Mouse (Mus musculus) erythroid progenitor cell, adult 5-6 weeks (primary cell): ENCODE results near the gene Mymx. TPM values are rescaled to one million over a fixed set of nuclear protein-coding genes. Genes with fewer than 3 reads are reported as not detected.

Source experiments
- ATAC-seq: replicated peaks from 2 replicates; pipeline ENCODE4 v1.8.0; 2016; ENCODE audit warnings: moderate number of reproducible peaks, mild to moderate bottlenecking, moderate TSS enrichment, inconsistent platforms; ENCODE audit not compliant: poor library complexity, low FRiP score, severe bottlenecking
- total RNA-seq, 2 experiments: library from RNA; stranded (forward) in 1 of 2; stranded (reverse) in 1 of 2; fragments of 150-400 nt in 1 of 2; fragments of 186-747, 209-891 nt in 1 of 2; gene quantifications; 2 replicates each; pipeline versions ENCODE4 v1.2.3 to v1.2.4; 2015 to 2017; ENCODE audit warnings: low replicate concordance in 2 of 2

Mymx gene
- total RNA-seq, 2 experiments from 2014 or later, result not detected

DNA sequence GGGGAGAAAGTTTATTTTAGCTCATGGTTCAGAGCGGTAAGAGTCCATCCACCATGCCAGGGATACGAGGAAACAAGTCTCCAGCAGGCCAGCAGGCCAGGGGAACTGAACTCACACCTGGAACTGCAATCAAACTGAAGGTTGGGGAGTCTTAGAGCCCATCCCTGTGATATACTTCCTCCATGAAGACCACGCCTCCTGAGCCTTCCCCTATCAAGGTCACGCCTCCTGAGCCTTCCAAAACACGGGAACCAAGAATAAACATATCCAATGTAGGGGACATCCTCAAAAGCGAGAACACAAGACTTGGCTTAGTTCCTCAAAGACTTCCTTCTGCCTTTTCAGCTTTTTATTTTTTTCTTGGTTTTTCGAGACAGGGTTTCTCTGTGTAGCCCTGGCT lies 11.0 kb upstream of the Mymx start:
- ATAC-seq, result no peak

DNA sequence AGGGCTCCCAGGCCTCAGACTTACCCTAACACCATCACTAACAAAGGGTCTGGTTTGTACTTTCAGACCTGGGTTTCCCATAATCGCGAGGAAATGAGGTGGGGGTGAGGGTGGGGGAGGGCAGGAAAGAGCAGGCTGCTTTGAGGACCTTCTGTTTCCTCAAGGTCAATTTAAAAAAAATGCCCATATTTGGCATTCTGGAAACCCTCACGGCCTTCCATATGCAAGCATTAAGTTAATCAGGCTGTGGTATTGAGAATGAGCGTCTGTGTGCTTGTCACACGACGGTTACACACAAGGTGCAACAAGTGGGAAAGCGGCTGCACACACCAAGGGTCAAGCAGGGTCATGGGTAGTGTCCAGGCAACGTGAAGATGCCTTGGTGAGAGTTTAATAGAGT lies 10.1 kb upstream of the Mymx start:
- ATAC-seq, result no peak

DNA sequence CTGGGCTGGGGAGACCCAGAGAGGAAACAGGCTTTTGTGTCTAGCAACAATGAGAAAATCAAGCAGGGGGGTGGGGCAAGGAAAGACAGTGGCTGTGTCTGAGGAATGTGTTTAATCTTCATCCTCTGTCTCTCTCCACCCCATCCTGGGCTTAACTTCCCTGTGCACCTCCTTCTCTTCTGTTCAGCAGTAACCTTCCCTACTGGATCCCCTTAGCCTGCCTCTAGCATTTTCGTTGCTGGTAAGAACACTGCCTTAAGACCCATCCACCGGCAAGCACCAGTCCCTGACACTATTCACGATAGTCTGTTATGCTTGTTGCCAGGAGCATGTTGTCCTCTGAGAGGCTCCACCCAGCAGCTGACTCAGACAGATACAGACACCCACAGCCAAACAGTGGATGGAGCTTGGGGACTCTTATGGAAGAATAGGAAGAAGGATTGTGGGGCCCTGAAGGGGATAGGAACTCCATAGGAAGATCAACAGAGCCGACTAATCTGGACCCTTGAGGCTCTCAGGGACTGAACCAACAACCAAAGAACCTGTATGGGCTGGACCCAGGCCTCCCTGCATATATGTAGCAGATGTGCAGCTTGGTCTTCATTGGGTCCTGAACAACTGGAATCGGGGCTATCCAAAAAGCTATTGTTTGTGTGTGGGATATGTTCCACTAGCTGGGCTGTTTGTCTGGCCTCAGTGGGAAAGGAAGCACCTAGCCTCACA lies 8.4 kb upstream of the Mymx start:
- ATAC-seq, result no peak

DNA sequence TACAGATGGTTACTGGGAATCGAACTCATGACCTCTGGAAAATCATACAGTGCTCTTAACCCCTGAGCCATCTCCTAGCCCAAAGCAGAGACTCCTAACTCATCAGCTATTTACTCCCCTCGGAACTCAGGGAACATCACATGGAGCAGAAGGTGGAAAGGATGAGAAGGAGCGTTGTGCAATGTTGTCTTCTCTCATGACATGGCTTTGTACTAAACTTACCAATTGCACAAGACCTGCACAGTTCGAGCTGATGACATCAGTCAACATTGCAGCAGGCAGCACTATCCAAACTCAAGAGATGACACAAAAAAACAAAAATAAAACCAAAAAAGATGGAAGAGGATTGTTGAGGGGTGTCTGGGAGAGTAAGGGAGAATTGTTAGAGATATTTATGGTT lies 6.5 kb upstream of the Mymx start:
- ATAC-seq, result no peak

DNA sequence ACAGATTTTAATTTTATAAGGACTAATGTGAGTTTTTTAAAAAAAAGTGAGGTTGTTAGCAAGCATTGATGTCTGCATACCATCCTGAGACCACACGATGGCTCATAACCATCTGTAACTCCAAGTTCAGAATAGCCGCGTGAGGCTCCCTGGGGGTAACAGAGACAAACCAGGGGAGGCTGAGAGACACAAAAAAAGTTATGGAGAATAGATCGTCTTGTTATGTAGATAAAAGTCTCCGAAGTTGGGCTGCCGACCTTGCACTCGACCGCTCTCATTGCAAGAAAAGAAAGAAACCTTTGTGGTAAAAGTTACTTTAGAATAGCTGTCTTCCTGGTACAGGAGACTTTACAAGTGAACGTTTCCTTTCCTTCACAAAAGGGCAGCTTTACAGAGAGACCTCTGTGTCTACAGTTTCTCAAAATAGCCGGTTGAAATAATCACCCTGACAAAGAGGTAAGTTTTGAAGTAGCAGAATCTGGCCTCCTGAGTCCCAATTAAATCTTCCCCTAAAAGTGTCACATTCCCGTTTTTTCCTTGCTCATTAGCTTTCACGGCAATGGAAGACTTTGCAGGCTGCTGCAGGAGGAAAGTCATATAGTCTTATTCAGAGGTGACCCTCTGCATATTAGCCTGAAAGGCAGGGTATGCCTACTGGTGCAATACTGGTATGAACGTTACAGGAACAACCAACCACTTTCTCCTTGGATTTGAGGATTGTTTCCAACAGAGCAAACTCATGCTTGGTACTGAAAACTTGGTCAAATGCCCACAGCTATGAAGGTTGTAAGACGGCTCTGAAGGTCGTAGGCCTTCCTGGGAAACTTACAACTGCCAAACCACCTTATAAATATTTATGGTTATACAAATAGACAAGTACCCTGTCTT lies 5.3 kb upstream of the Mymx start:
- no peak for ATAC-seq

DNA sequence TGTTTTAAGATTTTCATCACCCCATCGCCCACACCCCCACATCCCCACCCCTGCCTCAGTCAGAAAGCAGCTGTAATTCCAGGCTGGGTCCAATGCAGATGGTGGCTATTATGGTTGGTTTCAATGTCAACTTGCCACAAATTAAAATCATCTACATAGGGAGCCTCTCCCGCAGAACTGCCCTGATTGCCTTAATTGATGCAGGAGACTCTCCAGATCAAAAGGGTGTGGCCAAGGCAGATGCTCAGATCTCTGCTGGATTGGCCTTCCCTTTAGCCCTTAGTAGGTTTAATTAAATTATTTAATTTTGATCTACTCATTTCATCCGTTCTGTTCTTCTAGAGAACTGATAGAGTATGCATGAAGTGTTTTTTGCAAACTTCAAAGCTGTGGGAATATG lies 1.1 kb upstream of the Mymx start:
- no peak for ATAC-seq

DNA sequence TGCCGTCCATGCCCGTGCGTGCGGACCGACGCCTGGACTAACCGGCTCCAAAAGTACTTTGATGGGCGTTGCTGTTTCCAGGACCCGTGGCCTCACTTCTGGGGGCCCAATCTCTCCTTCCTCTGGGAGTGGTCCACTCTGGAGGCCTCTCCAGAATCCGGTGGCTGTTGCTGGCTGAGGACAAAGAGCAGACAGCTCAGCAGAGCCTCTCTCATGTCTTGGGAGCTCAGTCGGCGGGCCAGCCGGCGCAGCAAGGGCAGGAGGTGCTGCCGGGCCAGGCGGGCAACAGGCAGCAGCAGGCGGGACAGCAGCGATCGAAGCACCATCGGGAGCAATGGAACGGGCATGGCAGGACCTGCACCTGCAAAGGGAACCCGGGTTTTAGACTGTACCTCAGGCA lies 577 bp downstream of the Mymx start:
- ATAC-seq, result no peak

DNA sequence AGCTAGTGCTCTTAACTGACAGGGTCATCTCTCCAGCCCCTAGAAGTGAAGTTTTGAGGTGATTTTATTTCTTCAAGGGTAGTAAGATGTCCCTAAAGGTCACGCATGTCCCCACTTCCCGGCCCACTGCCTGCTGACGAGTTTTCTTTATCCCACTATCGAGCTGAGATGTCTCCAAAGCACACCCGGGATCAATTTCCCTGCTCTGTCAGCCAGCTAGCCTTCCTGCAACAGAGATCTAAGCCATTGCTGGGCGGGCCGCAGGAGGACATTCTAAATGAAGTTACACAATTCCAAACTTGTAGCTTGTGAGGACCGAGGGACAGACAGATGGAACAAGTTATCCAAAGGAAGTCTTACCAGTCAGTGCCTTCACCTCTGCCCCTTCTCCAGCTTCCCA lies 1.6 kb downstream of the Mymx start:
- ATAC-seq, result no peak

DNA sequence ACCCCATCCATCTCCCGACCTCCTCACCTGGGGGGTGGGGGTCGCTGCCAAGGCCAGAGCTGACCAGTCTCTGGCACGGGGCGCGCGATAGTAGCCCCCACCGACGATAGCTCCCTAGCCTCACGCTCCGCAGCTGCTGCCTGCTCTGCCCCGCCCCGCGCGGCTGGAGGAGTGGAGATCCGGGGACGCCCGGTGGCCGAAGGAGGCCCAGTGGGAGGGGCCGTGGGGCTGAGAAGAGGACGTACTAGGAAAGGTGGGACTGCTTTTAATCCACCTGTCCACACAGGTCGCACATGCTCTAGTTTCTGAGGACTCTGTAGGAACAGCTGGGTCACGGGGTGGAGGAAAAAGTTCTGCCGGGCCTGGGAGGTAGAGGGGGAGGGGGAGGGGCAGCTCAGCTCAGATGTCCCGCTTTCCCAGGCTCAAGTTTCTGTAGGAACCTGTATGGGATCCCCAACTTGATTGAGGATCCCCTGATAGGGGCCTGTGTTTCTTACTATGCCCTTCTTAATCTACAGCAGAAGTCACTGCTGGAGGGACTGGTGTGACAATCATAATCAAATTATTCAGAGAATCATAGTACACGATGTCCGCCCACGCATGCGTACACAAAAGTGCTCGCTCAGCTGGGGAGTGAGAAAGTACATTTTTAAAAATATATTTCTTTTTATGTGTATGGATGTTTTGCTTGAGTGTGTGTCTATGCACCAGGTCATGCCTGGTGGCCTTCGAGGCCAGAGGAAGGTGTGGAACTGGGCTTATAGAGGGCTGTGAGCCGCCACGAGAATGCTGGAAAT lies 2.3 kb downstream of the Mymx start, which contains the start of gene Slc29a1:
Gene Slc29a1, minus strand, starts transcription at position 161 of the 797 bp plus-strand sequence.
- no peak for ATAC-seq

DNA sequence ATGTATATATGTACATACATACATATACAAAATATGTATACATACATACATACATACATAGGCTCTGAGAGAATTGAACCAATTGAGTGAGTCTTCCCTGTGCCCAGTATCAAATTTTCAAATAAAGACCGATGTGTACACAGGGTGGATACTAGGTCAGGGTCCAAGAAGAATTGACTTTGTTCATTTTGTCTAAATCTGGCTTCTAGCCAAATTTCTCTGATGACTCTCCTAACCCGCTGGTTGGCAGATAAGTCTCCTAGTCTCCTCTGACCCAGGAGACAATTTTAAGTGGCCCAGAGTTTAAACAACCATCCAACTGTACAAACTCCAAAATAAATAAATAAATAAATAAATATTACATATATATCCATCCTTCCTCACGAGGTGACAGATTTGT lies 3.0 kb downstream of the Mymx start:
- ATAC-seq, result no peak

DNA sequence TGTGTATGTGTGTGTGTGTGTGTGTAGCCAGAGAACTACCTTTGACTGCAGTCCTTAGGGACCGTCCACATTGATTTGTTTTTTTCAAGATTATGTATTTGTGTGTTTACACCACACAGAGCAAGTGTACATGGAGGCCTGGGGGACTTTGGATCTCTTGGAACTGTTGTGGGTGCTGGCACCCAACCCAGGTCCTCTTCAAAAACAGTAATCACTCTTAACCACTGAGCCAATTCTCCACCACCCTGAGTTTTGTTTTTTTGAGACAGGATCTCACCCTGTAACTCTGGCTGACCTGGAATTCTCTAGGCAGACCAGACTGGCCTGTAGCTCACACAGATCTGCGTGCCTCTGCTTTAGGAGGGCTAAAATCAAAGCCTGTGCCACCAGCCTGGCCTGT lies 3.5 kb downstream of the Mymx start:
- ATAC-seq, result no peak

DNA sequence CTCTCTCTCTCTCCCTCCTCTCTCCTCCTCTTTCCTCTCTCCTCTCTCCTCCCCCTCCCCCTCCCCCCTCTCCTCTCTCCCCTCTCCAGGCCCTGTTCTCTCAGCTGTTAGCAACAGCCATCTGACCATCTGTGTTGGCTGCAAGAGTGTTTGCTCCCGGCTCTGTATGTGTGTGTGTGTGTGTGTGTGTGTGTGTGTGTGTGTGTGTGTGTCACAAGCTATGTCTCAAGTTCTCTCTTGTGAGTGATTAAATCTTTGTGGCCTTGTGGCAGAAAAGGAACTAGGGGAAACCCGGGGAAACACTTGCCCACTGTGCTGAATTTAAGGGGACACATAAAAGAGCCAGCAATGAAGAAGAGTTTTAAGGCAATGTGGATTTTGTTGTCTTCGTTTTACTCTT lies 4.1 kb downstream of the Mymx start:
- ATAC-seq, result no peak

DNA sequence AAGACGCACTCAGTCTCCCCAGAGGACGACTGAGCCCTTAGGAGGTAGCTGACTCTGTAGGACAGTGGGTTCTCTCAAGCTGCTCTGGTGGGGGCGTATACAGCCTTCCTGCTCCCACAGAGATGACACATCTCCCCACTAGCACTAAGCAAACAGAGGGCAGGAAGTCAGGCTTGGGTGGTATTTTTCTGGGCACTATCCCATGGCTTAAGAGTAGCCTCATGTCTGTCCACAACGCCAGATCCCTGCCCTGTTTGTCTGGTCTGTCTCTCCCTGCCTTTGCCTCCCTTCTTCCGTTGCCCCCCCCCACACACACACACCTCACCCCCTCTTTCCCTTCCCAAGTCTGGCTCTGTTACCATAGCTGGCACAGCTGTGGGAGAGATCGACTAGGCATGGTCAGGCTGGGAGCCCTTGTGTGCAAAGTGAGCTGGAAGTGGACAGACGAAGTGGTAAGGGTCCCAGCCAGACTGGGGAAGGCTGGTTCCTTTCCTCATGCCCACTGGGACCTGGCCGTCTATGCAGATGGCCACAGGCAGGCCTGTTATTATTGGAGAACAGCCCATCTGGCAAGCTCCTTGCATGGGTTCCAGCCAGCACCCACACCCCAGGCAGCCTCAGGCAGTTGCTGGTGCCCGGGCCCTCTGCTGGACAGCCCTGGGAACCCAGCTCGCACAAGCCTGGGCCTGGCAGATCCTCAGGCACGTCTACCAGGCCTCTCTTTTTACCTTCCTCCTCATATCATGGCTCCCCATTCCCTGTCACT lies 5.1 kb downstream of the Mymx start:
- ATAC-seq, result peak; percentile 56

DNA sequence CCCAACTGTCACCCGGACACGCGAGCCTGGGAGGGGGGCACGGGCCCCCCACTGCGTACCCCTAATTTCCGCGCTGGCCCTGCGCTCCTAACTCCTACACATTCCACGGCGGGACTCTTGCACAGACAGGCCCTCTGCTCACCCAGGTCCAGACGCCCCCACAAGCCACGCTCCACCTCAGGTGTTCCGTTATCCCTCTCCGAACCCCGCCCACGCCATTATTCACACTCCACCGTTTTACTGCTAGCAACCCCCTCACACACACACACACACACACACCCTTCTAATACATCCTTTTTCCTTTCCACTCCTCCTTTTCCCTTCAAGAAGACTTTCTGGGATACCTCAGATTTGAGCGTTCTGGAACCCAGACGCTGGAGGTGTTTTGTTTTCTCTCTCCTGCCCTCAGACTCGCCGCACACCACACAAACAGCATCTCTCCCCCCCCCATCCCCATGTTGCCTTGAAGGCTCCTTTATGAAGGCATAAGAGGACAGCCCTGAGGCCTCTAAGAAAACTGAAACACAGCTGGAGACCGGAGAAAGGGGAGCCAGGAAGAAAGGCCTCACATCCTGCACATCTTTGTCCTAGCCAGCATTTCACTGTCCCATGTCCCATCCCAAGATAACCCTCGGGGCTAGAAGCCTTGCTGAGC lies 6.0 kb downstream of the Mymx start:
- no peak for ATAC-seq

DNA sequence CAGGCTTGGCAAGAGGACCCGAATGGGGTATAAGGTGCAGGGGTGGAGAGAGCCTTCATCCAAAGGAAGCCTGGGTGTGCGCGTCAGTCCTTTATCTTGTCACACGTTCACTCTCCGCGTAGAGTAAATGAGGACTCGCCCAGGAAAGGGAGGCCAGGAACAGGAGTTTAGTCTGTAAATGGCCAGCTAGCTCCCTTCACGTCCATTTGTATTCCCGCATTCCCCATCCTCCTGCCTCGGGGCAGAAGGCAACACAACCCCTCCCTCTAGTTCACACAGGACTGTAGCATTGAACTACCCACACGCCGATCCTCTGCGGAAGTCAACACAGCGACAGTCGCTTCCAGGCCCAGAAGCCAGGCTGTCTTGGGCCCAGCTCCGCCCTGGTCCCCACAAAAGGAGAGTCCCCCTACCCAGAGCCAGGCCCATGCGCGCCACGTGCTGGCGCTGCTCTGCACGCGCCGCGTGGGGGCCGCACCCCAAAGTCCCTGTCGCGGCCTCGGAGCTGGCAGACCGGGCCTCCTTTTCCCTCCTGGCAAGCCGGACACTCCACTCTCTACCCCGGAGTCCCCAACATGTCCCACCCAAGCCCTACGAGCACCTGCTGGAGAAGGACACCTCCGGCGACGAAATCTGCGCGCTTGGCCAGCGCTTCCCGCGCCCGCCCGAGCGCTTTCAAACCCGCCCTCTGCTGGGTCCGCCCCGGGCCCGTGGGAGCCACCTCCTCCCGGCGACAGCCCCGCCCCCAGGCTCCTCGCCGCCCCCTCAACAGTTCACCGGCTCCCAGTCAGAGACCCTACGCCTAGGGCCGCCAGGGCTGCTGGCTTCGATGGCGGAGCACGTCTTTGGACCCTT lies 6.8 kb downstream of the Mymx start:
- peak; percentile 61 for ATAC-seq

DNA sequence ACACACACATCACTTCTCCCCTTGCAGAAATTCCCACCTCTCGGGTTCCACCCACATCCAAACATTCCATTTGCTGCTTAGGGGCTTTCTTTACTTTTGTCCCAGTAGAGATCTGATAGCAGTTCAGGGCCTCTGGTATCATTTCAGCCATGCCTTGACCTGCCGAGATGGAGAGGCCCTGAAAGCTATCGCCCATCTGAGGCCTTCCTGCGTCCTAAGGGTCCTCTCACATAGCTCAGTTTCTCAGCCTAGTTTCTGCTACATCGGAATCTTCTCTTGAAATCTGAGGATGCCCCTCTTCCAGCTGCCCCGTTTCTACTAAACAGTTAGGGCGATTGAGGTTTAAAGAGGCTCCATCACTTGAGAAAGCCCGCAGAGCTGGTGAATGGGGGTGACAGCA lies 7.7 kb downstream of the Mymx start:
- no peak for ATAC-seq

DNA sequence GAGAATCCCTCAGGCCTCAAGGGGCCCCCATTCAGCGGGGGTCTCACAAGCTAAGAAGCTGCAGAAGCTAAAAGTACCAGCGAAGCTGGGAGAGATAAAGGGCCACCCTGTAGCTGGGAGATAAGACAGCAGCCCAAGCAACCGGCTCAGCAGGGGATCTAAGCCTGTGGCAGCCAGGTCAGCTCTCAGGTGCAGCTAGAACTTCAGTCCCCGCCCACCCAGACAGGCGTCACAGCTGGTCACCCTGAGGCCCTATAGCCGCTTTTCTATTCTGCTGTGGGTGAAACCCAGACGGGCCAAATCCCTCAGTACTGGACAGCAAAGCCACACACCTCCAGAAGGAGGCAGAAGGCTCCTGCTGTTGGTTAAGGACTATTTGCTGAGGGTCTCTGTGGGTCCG lies 8.4 kb downstream of the Mymx start:
- peak; percentile 70 for ATAC-seq
